Mouse (Mus musculus): ENCODE measurements around the gene Ago4. TPM values are rescaled to one million over a fixed set of nuclear protein-coding genes. Genes with fewer than 3 reads are reported as not detected.
A peak's percentile ranks its signal among the peaks of the same experiment; 100 is the strongest.

Ago4 gene
- polyA plus RNA-seq, 1 experiment from 2014 or later: 1.3 TPM

- DNase-seq (ENCODE audit: low spot score): peak; percentile 83
- 0% methylated on average over 21 of the region's 25 CpGs for WGBS
Observed at GRCm38 (mm10) chr4:126467721-126468284, 65.5 kb downstream of the Ago4 start.

GRCm38 (mm10) chr4:126466251-126466750, 67.0 kb downstream of the Ago4 start:
- peak overlapping the region; percentile 23 for H3K9ac ChIP-seq (replicated peaks; ENCODE audit: low read length)
- H3K27ac ChIP-seq (replicated peaks; ENCODE audit: low read depth, low read length): peak overlapping the region; percentile 31; the same call in 1 of the 2 replicates
- no peaks in the 10 kb centered on the region for H3K9me3 ChIP-seq (replicated peaks; ENCODE audit: control insufficient read depth, low read length)
- DNase-seq (ENCODE audit: low spot score) (no peak), ATAC-seq (replicated peaks; ENCODE audit: insufficient number of reproducible peaks, low FRiP score, low TSS enrichment, low read depth) (no peak)
- no peaks in the 10 kb centered on the region for H3K36me3 ChIP-seq (replicated peaks; ENCODE audit: control insufficient read depth, insufficient read depth, low read depth, low read length)
- H3K4me1 ChIP-seq (ENCODE audit: control insufficient read depth, insufficient read depth, low read length): peaks cover 4% of the 10 kb centered on the region; the same call in 1 of the 2 replicates
- H3K4me3 ChIP-seq (ENCODE audit: low read depth, low read length): peak overlapping the region; percentile 12; the same call in 1 of the 2 replicates
- WGBS: 21% methylated on average over 8 of the region's 8 CpGs
- no peaks in the 10 kb centered on the region for H3K27me3 ChIP-seq (ENCODE audit: control insufficient read depth, insufficient read depth, low read length)
- H3K4me2 ChIP-seq (ENCODE audit: low read depth, low read length): peak overlapping the region; percentile 19

More at GRCm38 (mm10) chr4:126467721-126468284, 65.5 kb downstream of the Ago4 start:
- no peaks in the 10 kb centered on the region for H3K9me3 ChIP-seq (replicated peaks; ENCODE audit: control insufficient read depth, low read length)
- H3K27me3 ChIP-seq (ENCODE audit: control insufficient read depth, insufficient read depth, low read length): no peaks in the 10 kb centered on the region
- H3K36me3 ChIP-seq (replicated peaks; ENCODE audit: control insufficient read depth, insufficient read depth, low read depth, low read length): no peaks in the 10 kb centered on the region
- peak overlapping the region; percentile 63 for H3K27ac ChIP-seq (replicated peaks; ENCODE audit: low read depth, low read length)
- peak overlapping the region; percentile 78 for H3K4me3 ChIP-seq (ENCODE audit: low read depth, low read length)
- H3K4me2 ChIP-seq (ENCODE audit: low read depth, low read length): peak overlapping the region; percentile 68
- H3K4me1 ChIP-seq (ENCODE audit: control insufficient read depth, insufficient read depth, low read length): peaks cover 4% of the 10 kb centered on the region; the same call in 1 of the 2 replicates
- peak; percentile 77 for ATAC-seq (replicated peaks; ENCODE audit: insufficient number of reproducible peaks, low FRiP score, low TSS enrichment, low read depth)
- peak overlapping the region; percentile 87 for H3K9ac ChIP-seq (replicated peaks; ENCODE audit: low read length)

- no peaks in the 10 kb centered on the region for H3K27me3 ChIP-seq (ENCODE audit: control insufficient read depth, insufficient read depth, low read length)
- H3K4me3 ChIP-seq (ENCODE audit: low read depth, low read length): 0 out of 2 replicates have a peak overlapping the region, but pooled peaks have one; percentile 9
- WGBS: 4% methylated on average over 8 of the region's 8 CpGs
- peak overlapping the region; percentile 37; the same call in 1 of the 2 replicates for H3K27ac ChIP-seq (replicated peaks; ENCODE audit: low read depth, low read length)
- DNase-seq (ENCODE audit: low spot score) (peak; percentile 82), ATAC-seq (replicated peaks; ENCODE audit: insufficient number of reproducible peaks, low FRiP score, low TSS enrichment, low read depth) (peak; percentile 72)
- no peaks in the 10 kb centered on the region for H3K36me3 ChIP-seq (replicated peaks; ENCODE audit: control insufficient read depth, insufficient read depth, low read depth, low read length)
- no peaks in the 10 kb centered on the region for H3K9me3 ChIP-seq (replicated peaks; ENCODE audit: control insufficient read depth, low read length)
- H3K4me2 ChIP-seq (ENCODE audit: low read depth, low read length): peak overlapping the region; percentile 16
- H3K4me1 ChIP-seq (ENCODE audit: control insufficient read depth, insufficient read depth, low read length): peaks cover 4% of the 10 kb centered on the region; the same call in 1 of the 2 replicates
- no peak overlapping the region; the same call in 1 of the 2 replicates for H3K9ac ChIP-seq (replicated peaks; ENCODE audit: low read length)
Observed at GRCm38 (mm10) chr4:126465843-126466242, 67.4 kb downstream of the Ago4 start.

GRCm38 (mm10) chr4:126464892-126465235, 68.4 kb downstream of the Ago4 start:
- H3K9ac ChIP-seq (replicated peaks; ENCODE audit: low read length): peak overlapping the region; percentile 32; the same call in 1 of the 2 replicates
- H3K27me3 ChIP-seq (ENCODE audit: control insufficient read depth, insufficient read depth, low read length): no peaks in the 10 kb centered on the region
- peak overlapping the region; percentile 37 for H3K27ac ChIP-seq (replicated peaks; ENCODE audit: low read depth, low read length)
- DNase-seq (ENCODE audit: low spot score) (peak; percentile 12), ATAC-seq (replicated peaks; ENCODE audit: insufficient number of reproducible peaks, low FRiP score, low TSS enrichment, low read depth) (no peak)
- H3K4me3 ChIP-seq (ENCODE audit: low read depth, low read length): peak overlapping the region; percentile 11; the same call in 1 of the 2 replicates
- no peaks in the 10 kb centered on the region for H3K9me3 ChIP-seq (replicated peaks; ENCODE audit: control insufficient read depth, low read length)
- H3K4me1 ChIP-seq (ENCODE audit: control insufficient read depth, insufficient read depth, low read length): peaks cover 4% of the 10 kb centered on the region; the same call in 1 of the 2 replicates
- WGBS: 10% methylated on average over 2 of the region's 2 CpGs
- H3K4me2 ChIP-seq (ENCODE audit: low read depth, low read length): peak overlapping the region; percentile 16
- H3K36me3 ChIP-seq (replicated peaks; ENCODE audit: control insufficient read depth, insufficient read depth, low read depth, low read length): no peaks in the 10 kb centered on the region

- 30% methylated on average over 4 of the region's 4 CpGs for WGBS
- H3K4me3 ChIP-seq (ENCODE audit: low read depth, low read length): no peak overlapping the region
- H3K9ac ChIP-seq (replicated peaks; ENCODE audit: low read length): no peak overlapping the region
- ATAC-seq (replicated peaks; ENCODE audit: insufficient number of reproducible peaks, low FRiP score, low TSS enrichment, low read depth) (no peak), DNase-seq (ENCODE audit: low spot score) (peak; percentile 15)
- no peaks in the 10 kb centered on the region for H3K36me3 ChIP-seq (replicated peaks; ENCODE audit: control insufficient read depth, insufficient read depth, low read depth, low read length)
- H3K4me1 ChIP-seq (ENCODE audit: control insufficient read depth, insufficient read depth, low read length): peaks cover 4% of the 10 kb centered on the region; the same call in 1 of the 2 replicates
- no peaks in the 10 kb centered on the region for H3K27me3 ChIP-seq (ENCODE audit: control insufficient read depth, insufficient read depth, low read length)
- H3K4me2 ChIP-seq (ENCODE audit: low read depth, low read length): no peak overlapping the region
- no peaks in the 10 kb centered on the region for H3K9me3 ChIP-seq (replicated peaks; ENCODE audit: control insufficient read depth, low read length)
- H3K27ac ChIP-seq (replicated peaks; ENCODE audit: low read depth, low read length): peak overlapping the region; percentile 37; the same call in 1 of the 2 replicates
Observed at GRCm38 (mm10) chr4:126464189-126464891, 68.9 kb downstream of the Ago4 start.

- H3K9me3 ChIP-seq (replicated peaks; ENCODE audit: control insufficient read depth, low read length): no peaks in the 10 kb centered on the region
- no peaks in the 10 kb centered on the region for H3K4me1 ChIP-seq (ENCODE audit: control insufficient read depth, insufficient read depth, low read length)
- no peak overlapping the region for H3K4me2 ChIP-seq (ENCODE audit: low read depth, low read length)
- no peak overlapping the region for H3K9ac ChIP-seq (replicated peaks; ENCODE audit: low read length)
- 86% methylated on average over 7 of the region's 7 CpGs for WGBS
- no peak overlapping the region for H3K4me3 ChIP-seq (ENCODE audit: low read depth, low read length)
- peaks cover 6% of the 10 kb centered on the region for H3K36me3 ChIP-seq (replicated peaks; ENCODE audit: control insufficient read depth, insufficient read depth, low read depth, low read length)
- H3K27me3 ChIP-seq (ENCODE audit: control insufficient read depth, insufficient read depth, low read length): no peaks in the 10 kb centered on the region
- ATAC-seq (replicated peaks; ENCODE audit: insufficient number of reproducible peaks, low FRiP score, low TSS enrichment, low read depth) (no peak), DNase-seq (ENCODE audit: low spot score) (no peak)
- no peak overlapping the region for H3K27ac ChIP-seq (replicated peaks; ENCODE audit: low read depth, low read length)
Observed at GRCm38 (mm10) chr4:126455441-126455840, 77.8 kb downstream of the Ago4 start.

- no peak for DNase-seq (ENCODE audit: low spot score)
- no peak overlapping the region for H3K4me3 ChIP-seq (ENCODE audit: low read depth, low read length)
- WGBS: 91% methylated on average over 5 of the region's 5 CpGs
- no peaks in the 10 kb centered on the region for H3K4me1 ChIP-seq (ENCODE audit: control insufficient read depth, insufficient read depth, low read length)
- no peak overlapping the region for H3K4me2 ChIP-seq (ENCODE audit: low read depth, low read length)
- H3K9ac ChIP-seq (replicated peaks; ENCODE audit: low read length): no peak overlapping the region
- no peak for ATAC-seq (replicated peaks; ENCODE audit: insufficient number of reproducible peaks, low FRiP score, low TSS enrichment, low read depth)
- no peaks in the 10 kb centered on the region for H3K9me3 ChIP-seq (replicated peaks; ENCODE audit: control insufficient read depth, low read length)
- H3K27ac ChIP-seq (replicated peaks; ENCODE audit: low read depth, low read length): no peak overlapping the region
- H3K27me3 ChIP-seq (ENCODE audit: control insufficient read depth, insufficient read depth, low read length): no peaks in the 10 kb centered on the region
- H3K36me3 ChIP-seq (replicated peaks; ENCODE audit: control insufficient read depth, insufficient read depth, low read depth, low read length): peaks cover 6% of the 10 kb centered on the region
Observed at GRCm38 (mm10) chr4:126454547-126455254, 78.6 kb downstream of the Ago4 start.
